8 mouse cellular contexts compared by ENCODE assay signal in genomic region chrX:106015571-106016322, GRCm38 (mm10). TPM values are rescaled to one million over a fixed set of nuclear protein-coding genes. Genes with fewer than 3 reads are reported as not detected.
DNase-seq lines count a peak whose midpoint lies in the region; ATAC-seq lines count a peak whose summit lies in the region.

TSS of gene Cox7b (plus strand) at chrX:106015700.

- H3K27ac ChIP-seq in embryonic facial prominence, embryonic 13.5 days = peak within 1 kb of the TSS; percentile 87
- peak within 1 kb of the TSS; percentile 44; the same call in 1 of the 2 replicates for H3K27ac ChIP-seq in midbrain, embryonic 11.5 days (ENCODE audit: low read depth, low read length)

- intact Hi-C loops in left cerebral cortex, postnatal 4 days (cut with DNase I) = no loop called here

- H3K9me3 ChIP-seq in embryonic facial prominence, embryonic 13.5 days = no peaks in the 10 kb centered on the region
- H3K9me3 ChIP-seq in midbrain, embryonic 11.5 days (ENCODE audit: control insufficient read depth, low read length) = no peaks in the 10 kb centered on the region

- H3K4me3 ChIP-seq in embryonic facial prominence, embryonic 13.5 days = peak within 1 kb of the TSS; percentile 60
- peak within 1 kb of the TSS; percentile 56 for H3K4me3 ChIP-seq in midbrain, embryonic 11.5 days (ENCODE audit: low read depth, low read length)

- peak; percentile 94 for DNase-seq in 416B (ENCODE audit: low read depth)
- peak; percentile 10 to 44 for DNase-seq in adrenal gland, postnatal 4 days (ENCODE audit: low spot score in 2 of 2)
- peak; percentile 97 for DNase-seq in heart, adult 11 months
- peak; percentile 77 for DNase-seq in kidney, adult 11 months
- DNase-seq in left cerebral cortex, postnatal 4 days = peak; percentile 75
- DNase-seq in midbrain, embryonic 11.5 days (ENCODE audit: low spot score, missing footprints) = peak; percentile 96
- peak; percentile 89 for DNase-seq in skeletal muscle tissue, adult 2 months (ENCODE audit: low read depth, low spot score)

- WGBS in embryonic facial prominence, embryonic 13.5 days = 24% methylated on average over 26 of the region's 26 CpGs
- 20% methylated on average over 26 of the region's 26 CpGs for WGBS in midbrain, embryonic 11.5 days

- H3K4me2 ChIP-seq in embryonic facial prominence, embryonic 13.5 days = peak within 1 kb of the TSS; percentile 55
- H3K4me2 ChIP-seq in midbrain, embryonic 11.5 days = peak within 1 kb of the TSS; percentile 43

- peak within 1 kb of the TSS; percentile 74 for H3K9ac ChIP-seq in embryonic facial prominence, embryonic 13.5 days
- peak within 1 kb of the TSS; percentile 75 for H3K9ac ChIP-seq in midbrain, embryonic 11.5 days (ENCODE audit: low read length)

- H3K36me3 ChIP-seq in embryonic facial prominence, embryonic 13.5 days = 0 out of 2 replicates have a peak, but pooled peaks cover 5% of the 10 kb centered on the region
- H3K36me3 ChIP-seq in midbrain, embryonic 11.5 days (ENCODE audit: control insufficient read depth, insufficient read depth, low read length) = no peaks in the 10 kb centered on the region

- H3K4me1 ChIP-seq in embryonic facial prominence, embryonic 13.5 days = no peaks in the 10 kb centered on the region
- no peaks in the 10 kb centered on the region for H3K4me1 ChIP-seq in midbrain, embryonic 11.5 days (ENCODE audit: control insufficient read depth, insufficient read depth, low read length)

- peak; percentile 52; the same call in 1 of the 2 replicates for ATAC-seq in embryonic facial prominence, embryonic 13.5 days (ENCODE audit: insufficient number of reproducible peaks, insufficient read depth, low FRiP score, low TSS enrichment, low read depth)
- peak; percentile 51 for ATAC-seq in midbrain, embryonic 11.5 days (ENCODE audit: low FRiP score)

- 0 out of 2 replicates have a peak, but pooled peaks cover 6% of the 10 kb centered on the region for H3K27me3 ChIP-seq in embryonic facial prominence, embryonic 13.5 days
- no peaks in the 10 kb centered on the region for H3K27me3 ChIP-seq in midbrain, embryonic 11.5 days (ENCODE audit: control insufficient read depth, insufficient read depth, low read length)

RNA-seq across cellular contexts. Expression of gene Cox7b, which starts in this region (rescaled TPM):
- total RNA-seq in adrenal gland, postnatal 4 days (2021) = 100 to 1,000 TPM; 338 to 374 TPM
- polyA plus RNA-seq in embryonic facial prominence, embryonic 13.5 days (2015; fragmentation: Nextera tagmentation; extraction: Ambion mirVana) = 406 and 420 TPM in 2 replicates
- 100 to 1,000 TPM; 270 to 271 TPM for total RNA-seq in left cerebral cortex, postnatal 4 days (2021)
- 319 TPM in 2 replicates for polyA plus RNA-seq in midbrain, embryonic 11.5 days (2014; fragmentation: Nextera tagmentation; extraction: Ambion mirVana)

Comparison
In these comparisons a context has a peak if more than half of its experiments do, and no peak if none do; other contexts are left out.
1. Peak in every context shown above with its lines: DNase-seq, ATAC-seq, H3K4me3 ChIP-seq and H3K27ac ChIP-seq.
2. DNase-seq: peak in every context shown above with its lines; median percentile 97 in heart, adult 11 months; 96 in midbrain, embryonic 11.5 days; 94 in 416B; 89 in skeletal muscle tissue, adult 2 months; 77 in kidney, adult 11 months; 75 in left cerebral cortex, postnatal 4 days; 27 in adrenal gland, postnatal 4 days.